Mouse (Mus musculus) heart, adult 2 months (tissue): ENCODE results near the gene Ago4.

ENCODE experiments used
- CTCF ChIP-seq: fragments of 200-600 bp; IDR thresholded peaks from 2 replicates; pipeline ENCODE4 v1.8.1; 2022; ENCODE audit warnings: antibody characterized with exemption, mild to moderate bottlenecking, moderate library complexity
- EP300 ChIP-seq: fragments of 200-500 bp; IDR thresholded peaks from 2 replicates; pipeline ENCODE4 v1.6.1; 2011; ENCODE audit warnings: low read depth, low read length, control low read depth; ENCODE audit not compliant: insufficient read depth
- POLR2A ChIP-seq: fragments of 200-500 bp; IDR thresholded peaks from 2 replicates; pipeline ENCODE4 v1.6.1; 2011; ENCODE audit warnings: mild to moderate bottlenecking, low read depth, low read length, control low read depth; ENCODE audit not compliant: insufficient read depth

GRCm38 (mm10) chr4:126483874-126484273 lies 49.4 kb downstream of the Ago4 start:
- TF ChIP-seq CTCF (no peak), POLR2A (no peak), EP300 (no peak)
